Mouse (Mus musculus) liver (tissue): ENCODE measurements around the gene Zmym3.

Experiments used
- DNase-seq: peaks from one replicate; pipeline ENCODE4 v3.0.0-alpha.2; 2020; ENCODE audit warnings: mixed read lengths

The Zmym3 gene

GRCm38 (mm10) chrX:101372946-101373345 lies 47.7 kb downstream of the Zmym3 start:
- DNase-seq: no peak

GRCm38 (mm10) chrX:101370573-101370972 lies 50.1 kb downstream of the Zmym3 start:
- no peak for DNase-seq

GRCm38 (mm10) chrX:101369001-101369400 lies 51.6 kb downstream of the Zmym3 start:
- DNase-seq: no peak

GRCm38 (mm10) chrX:101358902-101359301 lies 61.7 kb downstream of the Zmym3 start:
- DNase-seq: peak; percentile 33
